Mouse (Mus musculus): ENCODE measurements at regions not wholly inside any gene's neighbourhood (a gene's known extent, or its start where the extent isn't known, plus 50 kb on each side); places are given as distances from the start of the nearest gene placed in this dataset.

DNA sequence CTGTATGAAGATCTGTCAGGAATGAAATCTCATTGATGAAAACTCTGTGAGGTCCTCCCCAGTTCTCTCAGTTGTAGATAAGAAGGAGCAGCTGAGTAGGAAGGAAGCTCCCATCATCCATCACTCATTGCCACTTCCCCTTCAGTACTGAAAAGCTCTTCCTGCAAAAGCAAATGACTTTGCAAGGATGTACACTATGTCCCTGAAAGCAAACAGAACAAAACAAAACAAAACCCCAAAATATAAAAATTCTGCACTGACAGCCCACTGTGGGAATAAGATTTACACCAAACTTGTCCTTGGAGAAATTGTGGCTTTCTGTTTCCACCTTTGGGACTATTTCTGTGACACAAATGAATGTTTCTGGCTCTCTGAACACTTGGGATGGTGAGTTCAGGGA lies 59.8 kb upstream of the Il15 start:
- TF ChIP-seq POLR2A (IDR thresholded peaks at IDR 0.05; ENCODE audit: low read depth, low read length) (no peak), CTCF (IDR thresholded peaks at IDR 0.05; ENCODE audit: borderline replicate concordance, insufficient read depth, low read length) (no peak)
